Mouse (Mus musculus) lung, embryonic 14.5 days (tissue): ENCODE measurements around the gene Nos3. TPM values are rescaled to one million over a fixed set of nuclear protein-coding genes. Genes with fewer than 3 reads are reported as not detected.

Source experiments
- ATAC-seq: fragments of 200-750 bp; cut with Nextera tagmentation; 2 replicates; pipeline ENCODE4 v1.8.0; 2017; ENCODE audit warnings: mild to moderate bottlenecking, moderate TSS enrichment, moderate library complexity; ENCODE audit not compliant: insufficient read depth
- DNase-seq: peaks from one replicate; pipeline ENCODE4 v3.0.0-alpha.2; 2015
- H3K27ac ChIP-seq: fragments of 300-500 bp; sonication (generic); 2 replicates; pipeline ENCODE4 v1.5.1; 2014; ENCODE audit warnings: low read depth, mild to moderate bottlenecking, moderate library complexity
- H3K27me3 ChIP-seq: fragments of 300-500 bp; sonication (generic); 2 replicates; pipeline ENCODE4 v1.6.1; 2014; ENCODE audit warnings: low read length, control low read depth; ENCODE audit not compliant: insufficient read depth
- H3K36me3 ChIP-seq: fragments of 300-500 bp; sonication (generic); 2 replicates; pipeline ENCODE4 v1.6.1; 2014; ENCODE audit warnings: control low read depth; ENCODE audit not compliant: insufficient read depth
- H3K4me1 ChIP-seq: fragments of 300-500 bp; sonication (generic); 2 replicates; pipeline ENCODE4 v1.6.1; 2014; ENCODE audit warnings: antibody characterized with exemption, control low read depth; ENCODE audit not compliant: insufficient read depth
- H3K4me2 ChIP-seq: fragments of 300-500 bp; sonication (generic); 2 replicates; pipeline ENCODE4 v1.6.1; 2014; ENCODE audit warnings: mild to moderate bottlenecking
- H3K4me3 ChIP-seq: fragments of 300-500 bp; sonication (generic); 2 replicates; pipeline ENCODE4 v1.5.1; 2014; ENCODE audit warnings: low read depth, low read length
- H3K9ac ChIP-seq: fragments of 300-500 bp; sonication (generic); 2 replicates; pipeline ENCODE4 v1.6.1; 2014
- H3K9me3 ChIP-seq: fragments of 300-500 bp; sonication (generic); 2 replicates; pipeline ENCODE4 v1.6.1; 2016; ENCODE audit warnings: low read depth, low read length, control low read depth
- CTCF ChIP-seq: IDR thresholded peaks from 2 replicates; pipeline ENCODE4 v1.5.1; 2016; ENCODE audit warnings: antibody characterized with exemption, low read depth
- WGBS: fragments of 180-500 bp; shearing (Covaris S2); extraction: QIAGEN DNeasy Blood & Tissue Kit; methylation state at CpG from one replicate; pipeline ENCODE4 v1.1.7; 2014; 5-methylcytosine and 5-hydroxymethylcytosine counted together
- polyA plus RNA-seq: library from polyadenylated mRNA; unstranded; fragments of >200 nt; fragmentation: Nextera tagmentation; extraction: Ambion mirVana; gene quantifications from 2 replicates; pipeline ENCODE4 v1.2.1, GENCODE M21; 2014

Nos3 gene
- polyA plus RNA-seq, 1 experiment from 2014 or later = 15.7 TPM

DNA sequence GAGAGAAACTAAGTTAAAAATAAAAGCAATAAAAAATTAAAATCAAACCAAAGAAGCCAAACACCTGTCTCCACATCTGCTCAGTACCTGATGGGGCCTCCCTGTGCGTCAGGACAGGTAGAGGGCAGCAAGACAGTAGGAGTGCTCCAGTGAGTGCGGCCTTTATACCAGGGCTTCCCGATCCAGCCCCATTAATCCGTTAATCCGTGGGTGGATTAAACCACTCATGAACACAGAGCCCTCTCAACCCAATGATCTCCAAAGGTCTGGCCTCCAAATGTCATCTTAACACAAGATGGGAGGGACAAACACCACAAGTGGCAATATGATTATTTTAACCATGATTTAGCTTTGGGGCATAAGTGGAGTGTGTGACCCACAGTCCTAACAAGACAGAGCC, 9.2 kb downstream of the Nos3 start:
- Histone ChIP-seq H3K27me3 (no peaks in the 10 kb centered on the region), H3K4me1 (no peaks in the 10 kb centered on the region), H3K4me2 (no peak overlapping the region), H3K4me3 (no peak overlapping the region), H3K36me3 (no peaks in the 10 kb centered on the region), H3K9me3 (no peaks in the 10 kb centered on the region), H3K9ac (no peak overlapping the region), H3K27ac (no peak overlapping the region)
- DNase-seq (no peak), ATAC-seq (no peak)
- WGBS = 70% methylated on average over 5 of the region's 5 CpGs
- no peak for TF ChIP-seq CTCF

DNA sequence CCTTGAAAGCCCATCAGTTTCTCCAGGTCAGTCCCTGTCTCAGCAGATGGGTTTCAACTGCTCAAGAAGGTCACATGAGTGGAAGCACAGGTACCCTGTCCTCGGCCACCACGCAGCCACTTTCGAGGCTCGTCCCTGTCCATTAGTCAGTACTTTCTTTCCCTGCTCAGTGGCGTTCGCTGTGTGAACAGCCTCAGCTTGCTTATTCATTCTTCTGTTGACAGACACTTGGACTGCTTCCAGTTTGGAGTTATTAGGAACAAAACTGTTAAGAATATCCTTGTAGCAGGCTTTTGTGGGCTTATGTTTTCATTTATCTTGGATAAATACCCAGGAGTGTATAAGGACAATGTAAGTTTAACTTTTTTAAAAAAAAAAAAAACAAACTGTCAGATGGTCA, 9.6 kb downstream of the Nos3 start:
- no peak overlapping the region for H3K27ac ChIP-seq
- no peaks in the 10 kb centered on the region for H3K4me1 ChIP-seq
- H3K36me3 ChIP-seq = no peaks in the 10 kb centered on the region
- WGBS = 20% methylated on average over 6 of the region's 6 CpGs
- H3K9ac ChIP-seq = no peak overlapping the region
- no peak for ATAC-seq
- peak; percentile 86 for DNase-seq
- no peak overlapping the region for H3K4me3 ChIP-seq
- no peaks in the 10 kb centered on the region for H3K9me3 ChIP-seq
- no peak overlapping the region for H3K4me2 ChIP-seq
- no peaks in the 10 kb centered on the region for H3K27me3 ChIP-seq
- no peak for TF ChIP-seq CTCF

DNA sequence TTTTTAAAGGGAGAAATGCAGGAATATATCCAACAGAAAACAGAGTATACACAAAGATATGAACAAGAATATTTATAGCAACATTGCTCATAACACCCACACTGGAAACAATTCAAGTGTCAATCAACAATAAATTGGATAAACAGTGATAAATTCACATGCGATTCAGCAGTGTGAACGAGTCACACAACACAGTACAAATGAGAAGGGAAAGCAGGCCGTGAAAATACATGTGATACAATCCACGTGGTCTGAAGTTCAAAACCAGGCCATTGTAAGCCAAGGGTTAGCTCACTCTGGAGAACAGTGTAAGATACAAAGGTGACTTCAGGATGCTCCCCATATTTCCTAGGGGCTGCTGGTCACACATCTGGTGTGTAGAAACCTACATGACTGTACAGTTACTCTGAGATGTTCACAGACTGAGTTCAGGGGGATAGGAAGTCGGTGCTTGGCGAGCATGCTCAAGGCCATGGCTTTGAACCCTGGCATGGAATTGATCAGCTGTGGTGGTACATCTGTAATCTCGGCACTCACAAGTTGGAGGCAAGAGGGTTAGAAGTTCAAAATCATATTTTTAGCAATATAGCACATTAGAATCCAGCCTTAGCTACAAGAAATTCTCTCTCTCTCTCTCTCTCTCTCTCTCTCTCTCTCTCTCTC, 10.2 kb downstream of the Nos3 start:
- Histone ChIP-seq H3K4me3 (no peak overlapping the region), H3K9me3 (no peaks in the 10 kb centered on the region), H3K9ac (no peak overlapping the region), H3K4me1 (no peaks in the 10 kb centered on the region), H3K4me2 (no peak overlapping the region), H3K36me3 (no peaks in the 10 kb centered on the region), H3K27me3 (no peaks in the 10 kb centered on the region), H3K27ac (no peak overlapping the region)
- no peak for TF ChIP-seq CTCF
- DNase-seq (no peak), ATAC-seq (no peak)
- WGBS = 64% methylated on average over 7 of the region's 7 CpGs

DNA sequence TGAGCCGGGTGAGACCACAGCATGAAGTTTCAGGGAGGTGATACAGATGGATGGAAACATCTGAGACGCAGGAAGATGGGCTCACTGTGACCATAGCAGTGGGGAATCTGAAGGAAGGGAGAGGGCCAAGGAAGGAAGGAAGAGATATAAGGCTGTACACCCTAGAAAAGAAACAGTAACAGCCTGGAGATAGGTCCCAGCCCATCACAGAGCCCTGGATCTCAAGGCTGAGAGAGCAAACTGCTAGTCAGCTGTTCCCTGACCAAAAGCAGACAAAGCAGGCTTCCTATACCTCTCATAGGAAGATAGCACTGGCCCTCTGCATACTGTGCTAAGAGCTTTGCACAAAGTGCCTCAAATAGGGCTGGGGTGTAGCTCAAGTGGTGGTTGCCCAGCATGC, 14.1 kb downstream of the Nos3 start:
- no peaks in the 10 kb centered on the region for H3K4me1 ChIP-seq
- no peak overlapping the region for H3K27ac ChIP-seq
- no peak overlapping the region for H3K4me2 ChIP-seq
- H3K36me3 ChIP-seq = no peaks in the 10 kb centered on the region
- no peaks in the 10 kb centered on the region for H3K9me3 ChIP-seq
- no peak overlapping the region for H3K9ac ChIP-seq
- 63% methylated on average over 2 of the region's 2 CpGs for WGBS
- H3K4me3 ChIP-seq = no peak overlapping the region
- DNase-seq (no peak), ATAC-seq (no peak)
- TF ChIP-seq CTCF = no peak
- no peaks in the 10 kb centered on the region for H3K27me3 ChIP-seq

DNA sequence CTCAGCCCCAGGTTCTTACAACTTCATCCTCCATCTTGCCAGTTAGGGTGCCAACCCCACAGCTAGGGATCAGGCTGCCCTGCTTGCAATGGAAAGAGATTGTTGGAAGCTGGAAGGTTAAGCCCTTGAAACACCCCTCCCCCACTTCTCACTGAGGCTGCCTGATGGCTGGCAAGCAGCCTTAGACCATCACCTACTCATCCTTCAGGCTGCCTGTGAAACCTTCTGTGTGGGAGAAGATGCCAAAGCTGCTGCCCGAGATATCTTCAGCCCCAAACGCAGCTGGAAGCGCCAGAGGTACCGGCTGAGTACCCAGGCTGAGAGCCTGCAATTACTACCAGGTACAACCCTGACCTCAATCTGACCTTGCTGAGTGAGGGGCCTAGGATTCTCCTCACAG, 14.9 kb downstream of the Nos3 start:
- H3K9ac ChIP-seq = no peak overlapping the region
- no peak overlapping the region for H3K4me3 ChIP-seq

DNA sequence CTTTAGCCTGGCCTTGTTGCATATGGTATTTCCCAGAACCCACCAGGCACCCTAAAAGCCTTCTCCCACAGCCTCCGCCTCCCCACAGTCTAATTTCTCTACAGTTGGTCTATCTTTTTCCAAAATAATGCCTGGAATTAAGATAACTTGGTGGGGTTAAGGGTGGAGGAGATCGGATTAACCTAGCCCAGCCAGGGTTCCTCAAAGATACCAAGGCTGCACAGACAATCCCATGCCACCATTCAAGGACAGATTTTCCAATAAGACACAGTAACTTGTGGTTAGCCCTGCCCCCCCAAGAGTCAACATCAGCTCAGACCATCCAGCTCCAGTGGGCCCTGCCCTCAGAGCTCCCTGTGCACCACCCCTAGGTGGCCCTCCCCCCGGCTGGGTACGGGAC, 15.9 kb downstream of the Nos3 start:
- DNase-seq = no peak

More for the DNA sequence above, 14.9 kb downstream of the Nos3 start:
- TF ChIP-seq CTCF = no peak
- H3K4me1 ChIP-seq = no peaks in the 10 kb centered on the region
- 59% methylated on average over 4 of the region's 4 CpGs for WGBS
- DNase-seq (no peak), ATAC-seq (no peak)
- H3K9me3 ChIP-seq = no peaks in the 10 kb centered on the region
- H3K27me3 ChIP-seq = no peaks in the 10 kb centered on the region
- no peaks in the 10 kb centered on the region for H3K36me3 ChIP-seq
- no peak overlapping the region for H3K4me2 ChIP-seq
- H3K27ac ChIP-seq = no peak overlapping the region

DNA sequence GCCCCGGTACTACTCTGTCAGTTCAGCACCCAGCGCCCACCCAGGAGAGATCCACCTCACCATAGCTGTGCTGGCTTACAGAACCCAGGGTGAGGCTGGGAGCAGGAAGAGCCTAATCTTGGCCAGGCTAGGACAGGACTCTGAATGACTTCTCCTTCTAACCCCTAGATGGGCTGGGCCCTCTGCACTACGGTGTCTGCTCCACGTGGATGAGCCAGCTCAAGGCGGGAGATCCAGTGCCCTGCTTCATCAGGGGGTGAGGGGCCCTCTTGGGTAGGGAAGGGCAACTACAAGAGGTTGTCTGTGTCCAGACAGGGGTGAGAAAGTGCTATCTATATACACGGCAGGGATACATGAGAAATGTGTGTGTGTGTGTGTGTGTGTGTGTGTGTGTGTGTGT, 16.9 kb downstream of the Nos3 start:
- Histone ChIP-seq H3K4me2 (no peak overlapping the region), H3K27ac (no peak overlapping the region), H3K36me3 (no peaks in the 10 kb centered on the region), H3K9me3 (no peaks in the 10 kb centered on the region), H3K27me3 (peaks cover 7% of the 10 kb centered on the region; the same call in 1 of the 2 replicates), H3K4me3 (no peak overlapping the region), H3K9ac (no peak overlapping the region), H3K4me1 (no peaks in the 10 kb centered on the region)
- WGBS = 62% methylated on average over 6 of the region's 6 CpGs
- ATAC-seq = no peak
- TF ChIP-seq CTCF = no peak
- DNase-seq = no peak

More for the DNA sequence above, 15.9 kb downstream of the Nos3 start:
- no peaks in the 10 kb centered on the region for H3K9me3 ChIP-seq
- no peaks in the 10 kb centered on the region for H3K4me1 ChIP-seq
- H3K9ac ChIP-seq = no peak overlapping the region
- H3K27me3 ChIP-seq = no peaks in the 10 kb centered on the region
- H3K27ac ChIP-seq = no peak overlapping the region
- no peaks in the 10 kb centered on the region for H3K36me3 ChIP-seq
- no peak for ATAC-seq
- WGBS = 94% methylated on average over 4 of the region's 4 CpGs
- no peak for TF ChIP-seq CTCF
- no peak overlapping the region for H3K4me3 ChIP-seq
- H3K4me2 ChIP-seq = no peak overlapping the region

DNA sequence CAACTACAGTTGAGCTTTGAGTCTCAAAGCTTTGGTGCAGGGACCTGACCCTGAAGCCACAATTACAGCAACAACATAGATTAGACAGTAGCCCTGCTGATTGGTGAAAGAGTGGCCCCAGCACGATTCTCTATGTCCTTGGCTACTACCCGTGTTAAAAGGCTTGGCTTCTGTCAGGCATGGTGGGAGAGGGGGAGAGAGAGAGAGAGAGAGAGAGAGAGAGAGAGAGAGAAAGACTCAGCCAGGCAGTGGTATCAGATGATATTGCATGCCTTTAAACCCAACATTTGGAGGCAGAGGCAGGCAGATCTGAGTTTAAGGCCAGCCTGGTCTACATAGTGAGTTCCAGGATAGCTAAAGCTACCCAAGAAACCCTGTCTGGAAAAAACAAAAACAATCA, 17.4 kb downstream of the Nos3 start:
- DNase-seq (no peak), ATAC-seq (no peak)
- no peak for TF ChIP-seq CTCF
- Histone ChIP-seq H3K4me1 (no peaks in the 10 kb centered on the region), H3K4me2 (no peak overlapping the region), H3K36me3 (no peaks in the 10 kb centered on the region), H3K9me3 (no peaks in the 10 kb centered on the region), H3K9ac (no peak overlapping the region), H3K4me3 (no peak overlapping the region), H3K27me3 (peaks cover 12% of the 10 kb centered on the region; the same call in 1 of the 2 replicates), H3K27ac (no peak overlapping the region)
- WGBS = 74% methylated on average over 2 of the region's 2 CpGs
